8 mouse cellular contexts compared by ENCODE assay signal in genomic region chr5:32785313-32785915, GRCm38 (mm10). TPM values are rescaled to one million over a fixed set of nuclear protein-coding genes. Genes with fewer than 3 reads are reported as not detected.
DNase-seq lines count a peak whose midpoint lies in the region; ATAC-seq lines count a peak whose summit lies in the region.

Gene Pisd, minus strand, starts transcription at chr5:32785646.

- peak within 1 kb of the TSS; percentile 86 for H3K4me3 ChIP-seq in forebrain, embryonic 14.5 days (ENCODE audit: low read depth, low read length)
- H3K4me3 ChIP-seq in neural tube, embryonic 15.5 days (replicated peaks), result peak within 1 kb of the TSS; percentile 73

- peak within 1 kb of the TSS; percentile 88 for H3K4me2 ChIP-seq in forebrain, embryonic 14.5 days (ENCODE audit: low read length)
- H3K4me2 ChIP-seq in neural tube, embryonic 15.5 days, result peak within 1 kb of the TSS; percentile 58

- no peaks in the 10 kb centered on the region for H3K9me3 ChIP-seq in forebrain, embryonic 14.5 days (replicated peaks; ENCODE audit: control insufficient read depth, low read length)
- no peaks in the 10 kb centered on the region for H3K9me3 ChIP-seq in neural tube, embryonic 15.5 days (replicated peaks)

- peak; percentile 93 for DNase-seq in ES-CJ7 (ENCODE audit: low read depth, low spot score)
- DNase-seq in cerebellum, adult 11 months, result peak; percentile 95
- DNase-seq in forebrain, embryonic 14.5 days (ENCODE audit: low spot score), result peak; percentile 98
- DNase-seq in heart, postnatal 14 days, result peak; percentile 93 to 96
- DNase-seq in layer of hippocampus, adult 11-12 months (ENCODE audit: low spot score), result peak; percentile 95
- DNase-seq in lung, adult 18-20 months, result peak; percentile 94 to 96
- DNase-seq in testis, postnatal 14 days (ENCODE audit: low spot score), result peak; percentile 94

- peak; percentile 100 for ATAC-seq in forebrain, embryonic 14.5 days
- ATAC-seq in neural tube, embryonic 15.5 days (ENCODE audit: low FRiP score), result peak; percentile 100

- H3K27me3 ChIP-seq in forebrain, embryonic 14.5 days (replicated peaks; ENCODE audit: control insufficient read depth, insufficient read depth, low read length), result no peaks in the 10 kb centered on the region
- no peaks in the 10 kb centered on the region for H3K27me3 ChIP-seq in neural tube, embryonic 15.5 days (replicated peaks)

- peak within 1 kb of the TSS; percentile 80; the same call in 1 of the 2 replicates for H3K27ac ChIP-seq in forebrain, embryonic 14.5 days (ENCODE audit: low read depth, low read length)
- H3K27ac ChIP-seq in neural tube, embryonic 15.5 days (replicated peaks), result peak within 1 kb of the TSS; percentile 87

- peak within 1 kb of the TSS; percentile 82 for H3K9ac ChIP-seq in forebrain, embryonic 14.5 days (ENCODE audit: low read length)
- H3K9ac ChIP-seq in neural tube, embryonic 15.5 days (replicated peaks), result peak within 1 kb of the TSS; percentile 56

- intact Hi-C loops in heart, postnatal 14 days (cut with DNase I), result loop anchor here (5.0 kb wide), 1 partner anchor 68 kb away; no protein-coding TSS in a partner anchor

- peaks cover 6% of the 10 kb centered on the region; the same call in 1 of the 2 replicates for H3K4me1 ChIP-seq in forebrain, embryonic 14.5 days (ENCODE audit: control insufficient read depth, insufficient read depth, low read length)
- peaks cover 15% of the 10 kb centered on the region for H3K4me1 ChIP-seq in neural tube, embryonic 15.5 days

- peaks cover 19% of the 10 kb centered on the region; the same call in 1 of the 2 replicates for H3K36me3 ChIP-seq in forebrain, embryonic 14.5 days (ENCODE audit: control insufficient read depth, insufficient read depth, low read length)
- 0 out of 2 replicates have a peak, but pooled peaks cover 6% of the 10 kb centered on the region for H3K36me3 ChIP-seq in neural tube, embryonic 15.5 days

- under 1% methylated on average over 52 of the region's 52 CpGs for WGBS in forebrain, embryonic 14.5 days
- under 1% methylated on average over 52 of the region's 52 CpGs for WGBS in neural tube, embryonic 15.5 days

RNA-seq across cellular contexts. Expression of gene Pisd, which starts in this region (rescaled TPM):
- polyA plus RNA-seq in forebrain, embryonic 14.5 days (2014; fragmentation: Nextera tagmentation; extraction: Ambion mirVana), result 97.5 and 104 TPM in 2 replicates
- 10 to 100 TPM; 26.8 to 28.7 TPM for total RNA-seq in heart, postnatal 14 days (2021)
- 86.4 and 92.2 TPM in 2 replicates for polyA plus RNA-seq in neural tube, embryonic 15.5 days (2015; fragmentation: Nextera tagmentation; extraction: Ambion mirVana)

Comparison
In these comparisons a context has a peak if more than half of its experiments do, and no peak if none do; other contexts are left out.
1. Peak in every context shown above with its lines: DNase-seq, ATAC-seq, H3K4me3 ChIP-seq and H3K27ac ChIP-seq.